Mouse (Mus musculus) heart, postnatal 4 days (tissue): Measurements from ENCODE around the gene Mrgprb5. TPM values are rescaled to one million over a fixed set of nuclear protein-coding genes. Genes with fewer than 3 reads are reported as not detected.
A peak's percentile ranks its signal among the peaks of the same experiment; 100 is the strongest.
"Not testable (repeated sequence)": the region's sequence is repeated elsewhere in the genome, so short reads cannot be mapped to it uniquely, and the experiment has no call there.

ENCODE experiments used
- DNase-seq: peaks from one replicate; pipeline ENCODE4 v3.0.0; 2021
- total RNA-seq, 2 experiments: library from RNA; stranded (reverse); gene quantifications; 2 replicates each; pipeline ENCODE4 v1.2.3; 2021

Gene Mrgprb5
- not detected for total RNA-seq

DNA sequence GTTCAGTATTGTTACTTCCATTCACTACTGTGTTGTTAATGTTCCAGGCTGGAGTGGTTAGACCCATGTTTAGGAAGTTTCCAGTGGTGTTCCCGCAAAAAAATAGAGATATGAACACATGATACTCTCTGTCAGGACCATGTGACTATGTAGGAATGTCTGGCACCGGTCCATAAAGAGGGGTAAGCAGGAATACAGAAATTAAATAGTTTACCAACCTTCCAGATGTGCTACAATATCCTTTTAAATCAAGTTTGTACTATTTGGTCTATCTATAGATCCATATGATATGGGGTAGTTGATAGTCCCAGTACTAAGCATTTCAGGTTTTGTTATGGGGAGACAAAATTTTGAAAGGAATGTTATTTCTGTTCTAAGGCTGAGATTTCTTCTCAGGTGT is at the start of gene Mrgprb5:
Mrgprb5 (minus strand) TSS at position 101 of the 400 bp plus-strand sequence.
- DNase-seq, result no peak

DNA sequence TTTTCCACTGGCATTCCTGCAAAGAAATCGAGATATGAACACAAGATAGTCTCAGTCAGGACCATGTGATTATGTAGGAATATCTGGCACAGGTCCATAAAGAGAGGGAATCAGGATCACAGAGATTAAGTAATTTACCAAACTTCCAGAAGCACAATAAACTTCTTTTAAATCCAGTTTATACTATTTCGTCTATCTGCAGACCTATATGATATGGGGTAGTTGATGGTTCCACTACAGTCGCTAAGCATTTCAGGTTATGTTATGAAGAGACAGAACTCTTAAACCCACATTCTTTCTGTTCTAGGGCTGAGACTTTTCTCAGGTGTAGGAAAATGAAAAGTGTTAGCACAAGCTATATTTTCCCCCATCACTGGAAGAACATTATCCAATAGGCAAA is 30.4 kb upstream of the Mrgprb5 start, which contains the start of gene Mrgprb4:
Mrgprb4 (minus strand) TSS at position 101 of the 400 bp plus-strand sequence.
- DNase-seq, result no peak

DNA sequence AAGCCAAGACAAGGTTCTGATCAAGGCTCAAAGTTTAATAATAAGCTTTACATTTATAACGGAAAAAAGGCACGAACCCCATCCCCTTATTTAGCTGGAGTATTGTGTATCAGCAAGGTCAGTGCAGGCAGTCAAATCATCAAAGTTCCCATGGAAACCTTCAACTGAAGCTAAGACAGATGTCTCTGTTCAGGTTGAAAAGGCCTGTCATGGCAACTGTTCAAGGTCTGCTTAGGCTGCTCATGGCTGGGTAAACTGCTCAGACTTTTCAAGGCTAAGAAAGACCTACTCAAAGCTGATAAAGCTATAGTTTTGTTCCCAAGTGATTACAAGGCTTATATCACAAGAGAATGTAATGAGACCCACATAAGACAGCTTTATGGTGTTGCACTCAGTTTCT is 1.3 kb downstream of the Mrgprb5 start:
- no peak for DNase-seq

GRCm38 (mm10) chr7:48138248-48138702 is 30.5 kb downstream of the Mrgprb5 start:
- peak; percentile 20 for DNase-seq

GRCm38 (mm10) chr7:48137216-48138077 is 31.4 kb downstream of the Mrgprb5 start:
- peak; percentile 11 for DNase-seq

GRCm38 (mm10) chr7:48132674-48133073 is 36.1 kb downstream of the Mrgprb5 start:
- DNase-seq, result no peak

GRCm38 (mm10) chr7:48132247-48132646 is 36.6 kb downstream of the Mrgprb5 start:
- peak; percentile 24 for DNase-seq

- DNase-seq, result not testable (repeated sequence)
Observed at GRCm38 (mm10) chr7:48131820-48132219, 37.0 kb downstream of the Mrgprb5 start.

DNA sequence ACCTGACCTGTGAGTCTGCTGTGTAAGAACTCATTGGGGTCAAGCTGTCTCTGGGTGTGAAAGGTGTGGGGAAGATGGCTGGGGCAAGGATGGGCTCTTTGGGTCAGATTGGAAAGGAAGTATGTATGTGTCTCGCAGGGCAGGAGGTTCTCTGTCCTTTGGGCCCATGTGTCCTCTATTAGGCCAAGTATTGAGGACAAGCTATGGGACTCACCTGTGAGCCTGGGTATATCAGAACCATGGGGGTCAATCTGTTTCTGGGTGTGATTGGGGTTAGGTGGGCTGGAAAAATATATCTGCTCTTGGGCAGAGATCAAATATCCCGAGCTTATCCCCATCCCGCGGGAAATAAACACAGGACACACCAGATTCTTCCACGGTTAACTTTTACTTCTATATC is 45.0 kb downstream of the Mrgprb5 start:
- DNase-seq, result no peak

Other genes starting within 250 kb of the Mrgprb5 start
- gene Mrgpra4, start 186.9 kb downstream of the Mrgprb5 start, total RNA-seq, result not detected
- gene Mrgprx1, start 141.4 kb downstream of the Mrgprb5 start, total RNA-seq, result not detected
- not detected for gene Mrgprb4, start 30.3 kb upstream of the Mrgprb5 start, total RNA-seq
- not detected for gene Mrgprb8, start 219.5 kb upstream of the Mrgprb5 start, total RNA-seq